Mouse (Mus musculus) neural tube, embryonic 11.5 days (tissue): ENCODE data around the gene Ptbp2. TPM values are rescaled to one million over a fixed set of nuclear protein-coding genes. Genes with fewer than 3 reads are reported as not detected.
A peak's percentile ranks its signal among the peaks of the same experiment; 100 is the strongest.

Experiments
- ATAC-seq: fragments of 200-750 bp; cut with Nextera tagmentation; 2 replicates; pipeline ENCODE4 v1.8.0; 2017; ENCODE audit warnings: moderate number of reproducible peaks, mild to moderate bottlenecking, moderate TSS enrichment, moderate library complexity; ENCODE audit not compliant: insufficient read depth, low FRiP score, low TSS enrichment
- DNase-seq: peaks from one replicate; pipeline ENCODE4 v3.0.0-alpha.2; 2015; ENCODE audit warnings: low spot score
- H3K27ac ChIP-seq: fragments of 300-500 bp; sonication (generic); 2 replicates; pipeline ENCODE4 v1.5.1; 2014; ENCODE audit warnings: low read depth, mild to moderate bottlenecking, low read length
- H3K27me3 ChIP-seq: fragments of 300-500 bp; sonication (generic); 2 replicates; pipeline ENCODE4 v1.6.1; 2014; ENCODE audit warnings: mild to moderate bottlenecking, low read length, mixed read lengths; ENCODE audit not compliant: control insufficient read depth, insufficient read depth
- H3K36me3 ChIP-seq: fragments of 300-500 bp; sonication (generic); 2 replicates; pipeline ENCODE4 v1.6.1; 2014; ENCODE audit warnings: mild to moderate bottlenecking, low read length, moderate library complexity, mixed read lengths; ENCODE audit not compliant: control insufficient read depth, insufficient read depth
- H3K4me1 ChIP-seq: fragments of 300-500 bp; sonication (generic); 2 replicates; pipeline ENCODE4 v1.6.1; 2014; ENCODE audit warnings: low read length, mixed read lengths; ENCODE audit not compliant: control insufficient read depth, insufficient read depth
- H3K4me2 ChIP-seq: fragments of 300-500 bp; sonication (generic); 2 replicates; pipeline ENCODE4 v1.6.1; 2014; ENCODE audit warnings: low read depth, mild to moderate bottlenecking, moderate library complexity
- H3K4me3 ChIP-seq: fragments of 300-500 bp; sonication (generic); 2 replicates; pipeline ENCODE4 v1.5.1; 2014; ENCODE audit warnings: low read depth, low read length
- H3K9ac ChIP-seq: fragments of 300-500 bp; sonication (generic); 2 replicates; pipeline ENCODE4 v1.6.1; 2014; ENCODE audit warnings: mild to moderate bottlenecking, low read length
- H3K9me3 ChIP-seq: fragments of 300-500 bp; sonication (generic); 2 replicates; pipeline ENCODE4 v1.6.1; 2016; ENCODE audit warnings: low read length; ENCODE audit not compliant: control insufficient read depth
- WGBS: fragments of 180-500 bp; shearing (Covaris S2); extraction: QIAGEN DNeasy Blood & Tissue Kit; methylation state at CpG from one replicate; pipeline ENCODE4 v1.1.7; 2014; 5-methylcytosine and 5-hydroxymethylcytosine counted together
- microRNA-seq: library from miRNA; unstranded; fragments of <30 nt; microRNA quantifications from one replicate; pipeline ENCODE4, GENCODE M21; 2016
- polyA plus RNA-seq: library from polyadenylated mRNA; unstranded; fragments of >200 nt; fragmentation: Nextera tagmentation; extraction: Ambion mirVana; gene quantifications from 2 replicates; pipeline ENCODE4 v1.2.1, GENCODE M21; 2014

The Ptbp2 gene
- polyA plus RNA-seq, 1 experiment from 2014 or later = 327 TPM

DNA sequence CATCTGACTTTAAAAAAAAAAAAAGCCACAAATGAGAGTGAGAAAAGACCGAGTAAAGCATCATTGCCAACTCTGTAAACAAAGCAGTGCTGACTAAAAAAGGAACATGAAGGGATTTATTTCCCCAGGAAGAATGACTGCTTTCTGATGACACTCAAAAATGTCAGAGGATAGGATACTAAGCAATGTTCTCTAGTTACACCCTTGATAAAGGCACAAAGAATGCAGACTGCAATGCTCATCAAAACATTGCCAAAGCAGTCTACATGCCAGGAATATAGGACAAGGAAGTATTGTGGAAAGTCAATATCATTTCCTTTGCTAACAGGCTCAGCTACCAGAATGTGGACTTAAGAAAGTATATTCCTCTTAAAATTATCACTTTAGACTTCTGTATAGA lies 38.5 kb downstream of the Ptbp2 start:
- no peaks in the 10 kb centered on the region for H3K27me3 ChIP-seq
- no peaks in the 10 kb centered on the region for H3K4me1 ChIP-seq
- WGBS = 100% methylated on average over 1 of the region's 1 CpGs
- no peak overlapping the region for H3K9ac ChIP-seq
- no peak for ATAC-seq
- no peaks in the 10 kb centered on the region for H3K9me3 ChIP-seq
- H3K4me3 ChIP-seq = no peak overlapping the region
- H3K36me3 ChIP-seq = 0 out of 2 replicates have a peak, but pooled peaks cover 4% of the 10 kb centered on the region
- H3K27ac ChIP-seq = no peak overlapping the region
- no peak overlapping the region for H3K4me2 ChIP-seq
- no peak for DNase-seq

- no peaks in the 10 kb centered on the region for H3K27me3 ChIP-seq
- no peaks in the 10 kb centered on the region for H3K36me3 ChIP-seq
- ATAC-seq = no peak
- WGBS = 86% methylated on average over 2 of the region's 2 CpGs
- no peak overlapping the region for H3K4me2 ChIP-seq
- H3K9me3 ChIP-seq = no peaks in the 10 kb centered on the region
- H3K4me1 ChIP-seq = no peaks in the 10 kb centered on the region
- no peak overlapping the region for H3K27ac ChIP-seq
- no peak overlapping the region for H3K4me3 ChIP-seq
- DNase-seq = no peak
- H3K9ac ChIP-seq = no peak overlapping the region
These were observed 54.4 kb downstream of the Ptbp2 start for GRCm38 (mm10) chr3:119729863-119730262.

DNA sequence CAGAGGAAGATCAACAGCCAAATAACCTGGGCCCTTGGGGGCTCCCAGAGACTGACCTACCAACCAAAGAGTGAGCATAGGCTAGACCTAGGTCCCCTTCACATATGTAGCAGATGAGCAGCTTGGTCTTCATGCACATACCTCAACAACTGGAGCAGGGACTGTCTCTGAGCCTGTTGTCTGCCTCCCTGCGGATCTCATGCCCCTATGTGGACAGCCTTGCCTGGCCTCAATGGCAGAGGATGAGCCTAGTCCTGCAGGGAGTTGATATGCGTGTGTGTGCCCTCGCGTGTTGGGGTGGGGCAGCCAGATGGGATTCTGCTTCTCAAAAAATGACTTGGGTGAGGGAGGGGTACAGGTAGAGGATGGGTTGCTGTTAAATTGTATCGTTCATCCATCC lies 72.2 kb downstream of the Ptbp2 start:
- no peak overlapping the region for H3K27ac ChIP-seq
- DNase-seq (peak; percentile 17), ATAC-seq (peak; percentile 29; the same call in 1 of the 2 replicates)
- no peaks in the 10 kb centered on the region for H3K4me1 ChIP-seq
- no peak overlapping the region for H3K4me2 ChIP-seq
- H3K9ac ChIP-seq = no peak overlapping the region
- no peaks in the 10 kb centered on the region for H3K36me3 ChIP-seq
- 97% methylated on average over 5 of the region's 5 CpGs for WGBS
- no peaks in the 10 kb centered on the region for H3K27me3 ChIP-seq
- no peak overlapping the region for H3K4me3 ChIP-seq
- no peaks in the 10 kb centered on the region for H3K9me3 ChIP-seq

DNA sequence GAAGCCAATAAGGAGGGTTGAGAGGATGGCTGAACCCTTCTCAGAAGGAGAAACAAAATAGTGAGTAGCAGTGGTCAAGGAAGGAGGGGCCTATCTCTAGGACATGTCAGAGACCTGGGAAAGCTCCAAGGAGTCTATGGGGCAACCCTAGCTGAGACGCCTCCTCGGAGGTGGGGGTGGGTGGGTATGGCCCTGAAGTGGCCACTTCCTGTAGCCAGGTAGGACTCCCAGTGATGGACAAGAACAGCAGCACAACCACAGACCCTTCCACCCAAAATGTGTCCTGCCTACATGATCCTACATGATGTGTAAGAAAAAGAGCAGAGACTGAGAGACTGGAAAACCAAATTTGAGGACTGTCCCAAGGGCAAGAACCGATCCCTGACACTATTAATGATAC lies 72.8 kb downstream of the Ptbp2 start:
- WGBS = 91% methylated on average over 3 of the region's 3 CpGs
- ATAC-seq = peak; percentile 27; the same call in 1 of the 2 replicates

DNA sequence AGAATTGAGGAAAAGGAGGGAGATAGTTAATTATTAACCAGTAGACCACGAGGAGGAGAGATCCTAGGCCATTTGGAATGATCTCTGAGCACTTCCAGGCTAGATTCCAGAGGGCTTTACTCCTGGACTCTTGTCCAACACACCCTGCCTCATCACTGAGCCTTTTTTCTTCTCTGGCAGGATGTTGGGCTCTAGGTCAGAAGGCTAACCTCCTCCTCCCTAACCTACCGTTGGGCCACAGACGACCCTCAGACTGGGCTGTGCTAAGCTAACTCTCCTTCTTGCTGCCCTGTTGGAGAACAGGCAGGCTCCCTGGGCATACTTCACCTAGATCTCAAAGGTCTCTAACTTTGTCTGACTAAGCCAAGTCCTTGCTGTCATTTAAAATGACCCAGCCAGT lies 82.8 kb downstream of the Ptbp2 start:
- Histone ChIP-seq H3K9me3 (no peaks in the 10 kb centered on the region), H3K4me1 (no peaks in the 10 kb centered on the region), H3K9ac (no peak overlapping the region), H3K27me3 (no peaks in the 10 kb centered on the region), H3K4me2 (no peak overlapping the region), H3K27ac (no peak overlapping the region), H3K36me3 (no peaks in the 10 kb centered on the region), H3K4me3 (no peak overlapping the region)
- ATAC-seq = no peak
- WGBS = 73% methylated on average over 3 of the region's 3 CpGs
- no peak for DNase-seq

More for the DNA sequence above, 72.8 kb downstream of the Ptbp2 start:
- Histone ChIP-seq H3K9me3 (no peaks in the 10 kb centered on the region), H3K27me3 (no peaks in the 10 kb centered on the region), H3K4me2 (no peak overlapping the region), H3K9ac (no peak overlapping the region), H3K4me3 (no peak overlapping the region), H3K27ac (no peak overlapping the region), H3K36me3 (no peaks in the 10 kb centered on the region), H3K4me1 (no peaks in the 10 kb centered on the region)
- no peak for DNase-seq

DNA sequence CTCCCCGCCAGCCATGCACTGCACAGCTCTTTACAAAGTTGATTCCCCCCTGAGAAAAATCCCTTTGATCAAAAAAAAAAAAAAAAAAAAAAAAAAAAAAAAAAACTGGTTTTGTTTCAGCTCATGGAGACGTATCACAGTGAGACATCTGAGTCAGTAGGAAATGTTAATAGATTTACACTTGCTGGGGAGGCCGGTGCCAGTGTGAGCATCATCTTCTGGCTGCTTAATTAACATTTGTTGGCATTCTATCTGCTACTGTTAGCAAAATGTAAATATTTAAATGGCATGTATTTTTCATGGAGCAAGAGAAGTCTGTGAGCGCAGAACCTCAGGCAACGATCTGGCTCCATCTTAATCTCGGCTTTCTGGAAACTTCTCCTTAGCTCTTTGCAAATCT lies 99.5 kb downstream of the Ptbp2 start:
- no peaks in the 10 kb centered on the region for H3K27me3 ChIP-seq
- no peak overlapping the region for H3K9ac ChIP-seq
- no peaks in the 10 kb centered on the region for H3K36me3 ChIP-seq
- no peak overlapping the region for H3K4me2 ChIP-seq
- H3K4me3 ChIP-seq = no peak overlapping the region
- DNase-seq = no peak
- no peak for ATAC-seq
- H3K4me1 ChIP-seq = no peaks in the 10 kb centered on the region
- no peaks in the 10 kb centered on the region for H3K9me3 ChIP-seq
- no peak overlapping the region for H3K27ac ChIP-seq
- WGBS = 75% methylated on average over 6 of the region's 6 CpGs

Small RNA genes lying within 50 kb of the gene (microRNA-seq; reads per million reads assigned to microRNA genes)
- gene Gm24744 = not detected
